Mouse (Mus musculus) hindbrain, embryonic 15.5 days (tissue): ENCODE results near the gene Gm5148. TPM values are rescaled to one million over a fixed set of nuclear protein-coding genes. Genes with fewer than 3 reads are reported as not detected.
A peak's percentile ranks its signal among the peaks of the same experiment; 100 is the strongest.

Experiments used
- ATAC-seq: fragments of 200-750 bp; cut with Nextera tagmentation; 2 replicates; pipeline ENCODE4 v1.8.0; 2017; ENCODE audit warnings: low read depth, moderate number of reproducible peaks, moderate TSS enrichment; ENCODE audit not compliant: low FRiP score
- H3K27ac ChIP-seq: fragments of 300-500 bp; sonication (generic); replicated peaks from 2 replicates; pipeline ENCODE4 v1.5.1; 2015; ENCODE audit warnings: mild to moderate bottlenecking, inconsistent platforms
- H3K27me3 ChIP-seq: fragments of 300-500 bp; sonication (generic); 2 replicates; pipeline ENCODE4 v1.6.1; 2015; ENCODE audit warnings: control low read depth, inconsistent platforms
- H3K36me3 ChIP-seq: fragments of 300-500 bp; sonication (generic); 2 replicates; pipeline ENCODE4 v1.6.1; 2015; ENCODE audit warnings: control low read depth, inconsistent platforms
- H3K4me1 ChIP-seq: fragments of 300-500 bp; sonication (generic); replicated peaks from 2 replicates; pipeline ENCODE4 v1.6.1; 2015; ENCODE audit warnings: control low read depth, inconsistent platforms
- H3K4me2 ChIP-seq: fragments of 300-500 bp; sonication (generic); 2 replicates; pipeline ENCODE4 v1.6.1; 2015; ENCODE audit warnings: moderate library complexity, mild to moderate bottlenecking, inconsistent platforms
- H3K4me3 ChIP-seq: fragments of 300-500 bp; sonication (generic); 2 replicates; pipeline ENCODE4 v1.5.1; 2015; ENCODE audit warnings: mild to moderate bottlenecking, inconsistent platforms
- H3K9ac ChIP-seq: fragments of 300-500 bp; sonication (generic); 2 replicates; pipeline ENCODE4 v1.6.1; 2015; ENCODE audit warnings: inconsistent platforms
- H3K9me3 ChIP-seq: fragments of 300-500 bp; sonication (generic); 2 replicates; pipeline ENCODE4 v1.6.1; 2016; ENCODE audit warnings: control low read depth, inconsistent platforms
- WGBS: fragments of 180-500 bp; shearing (Covaris S2); methylation state at CpG from one replicate; pipeline ENCODE4 v1.1.7; 2015; 5-methylcytosine and 5-hydroxymethylcytosine counted together
- polyA plus RNA-seq: library from polyadenylated mRNA; unstranded; fragments of >200 nt; fragmentation: Nextera tagmentation; extraction: Ambion mirVana; gene quantifications from 2 replicates; pipeline ENCODE4 v1.2.1, GENCODE M21; 2015

The Gm5148 gene
- polyA plus RNA-seq, result 12.2 and 13.4 TPM in 2 replicates

DNA sequence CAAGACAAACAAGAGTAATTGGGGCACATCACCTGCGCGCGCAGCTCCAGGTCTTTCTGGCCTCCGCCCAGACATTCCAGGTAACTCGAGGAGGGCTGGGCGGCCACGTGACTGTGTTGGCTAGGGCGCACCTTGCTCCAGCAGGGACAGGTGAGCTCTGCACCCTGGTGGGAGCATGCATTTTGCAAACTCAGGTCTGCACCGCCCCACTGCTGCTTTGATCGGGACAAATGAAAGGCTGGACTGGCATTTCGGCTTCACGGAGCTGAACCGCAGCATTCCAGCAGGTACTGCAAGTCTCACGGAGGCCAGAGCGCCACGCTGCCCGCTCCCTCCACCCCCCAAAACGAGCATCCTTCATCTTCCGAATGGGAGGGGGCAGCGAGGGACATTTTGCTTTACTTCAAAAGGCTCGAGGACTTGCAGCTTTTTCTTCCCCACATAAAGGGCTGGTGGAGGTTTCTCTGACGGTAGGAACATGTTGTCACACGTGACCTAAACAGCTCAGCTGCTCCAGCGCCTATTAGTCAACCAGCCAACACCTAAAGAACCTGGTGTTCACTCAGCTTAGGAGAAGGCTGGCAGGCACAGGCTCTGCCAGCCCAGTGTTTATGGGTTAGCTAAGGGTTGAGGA is at the start of gene Gm5148:
TSS of gene Gm5148 (minus strand) at position 320 of the 634 bp plus-strand sequence.
- H3K4me2 ChIP-seq, result peak within 1 kb of the TSS; percentile 75
- H3K9ac ChIP-seq, result peak within 1 kb of the TSS; percentile 48
- no peaks in the 10 kb centered on the region for H3K36me3 ChIP-seq
- no peaks in the 10 kb centered on the region for H3K27me3 ChIP-seq
- peak; percentile 84 for ATAC-seq
- H3K27ac ChIP-seq, result peak within 1 kb of the TSS; percentile 72
- 2% methylated on average over 24 of the region's 24 CpGs for WGBS
- H3K9me3 ChIP-seq, result no peaks in the 10 kb centered on the region
- peak within 1 kb of the TSS; percentile 48 for H3K4me3 ChIP-seq
- peaks cover 32% of the 10 kb centered on the region for H3K4me1 ChIP-seq

DNA sequence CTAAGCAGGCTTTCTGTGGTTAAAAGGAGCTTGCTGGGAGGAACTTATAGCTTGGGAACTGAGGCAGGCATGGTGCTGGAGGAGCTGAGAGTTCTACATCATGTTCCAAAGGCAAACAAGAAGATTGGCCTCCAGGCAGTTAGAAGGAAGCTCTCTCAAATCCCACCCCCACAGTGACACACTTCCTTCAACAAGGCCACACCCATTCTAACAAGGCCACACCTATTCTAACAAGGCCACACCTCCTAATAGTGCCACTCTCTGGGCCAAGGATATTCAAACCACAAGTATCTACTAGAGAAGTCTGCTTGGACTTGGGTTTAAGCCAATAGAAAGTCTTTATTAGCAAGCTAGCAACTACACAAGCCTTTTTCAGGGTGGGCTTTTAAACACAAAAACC is 46.7 kb upstream of the Gm5148 start:
- Histone ChIP-seq H3K4me2 (no peak overlapping the region), H3K9ac (no peak overlapping the region), H3K4me1 (peaks cover 33% of the 10 kb centered on the region), H3K4me3 (no peak overlapping the region), H3K9me3 (no peaks in the 10 kb centered on the region), H3K36me3 (no peaks in the 10 kb centered on the region), H3K27me3 (no peaks in the 10 kb centered on the region), H3K27ac (no peak overlapping the region)
- no peak for ATAC-seq

DNA sequence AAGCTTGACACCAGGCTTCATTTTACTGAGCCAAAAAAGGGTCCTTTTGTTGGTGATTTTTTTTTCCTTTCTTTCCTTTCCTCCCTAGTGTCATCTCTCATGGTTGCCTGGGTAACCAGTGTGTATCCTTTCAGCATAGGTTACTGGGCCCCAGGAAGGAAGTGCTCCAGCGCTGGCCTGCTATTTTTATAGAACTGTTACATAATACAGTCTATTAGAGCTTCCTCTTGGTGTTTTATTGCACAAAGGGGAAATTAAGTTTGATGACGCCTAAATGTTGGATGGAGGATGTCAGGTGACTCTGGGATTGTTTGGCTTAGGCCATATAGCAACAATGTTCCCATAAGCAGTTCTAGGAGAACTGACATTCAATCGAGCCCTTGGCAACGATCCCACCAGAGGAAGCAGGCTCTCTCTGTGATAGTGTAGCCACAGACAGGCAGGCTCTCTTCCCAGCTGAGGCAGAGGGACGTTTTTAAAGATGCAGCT is 45.0 kb upstream of the Gm5148 start:
- Histone ChIP-seq H3K27me3 (no peaks in the 10 kb centered on the region), H3K4me2 (peak overlapping the region; percentile 35), H3K27ac (peak overlapping the region; percentile 79), H3K36me3 (no peaks in the 10 kb centered on the region), H3K4me1 (peaks cover 33% of the 10 kb centered on the region), H3K4me3 (no peak overlapping the region), H3K9ac (peak overlapping the region; percentile 6; the same call in 1 of the 2 replicates), H3K9me3 (no peaks in the 10 kb centered on the region)
- WGBS, result 5% methylated on average over 5 of the region's 5 CpGs
- ATAC-seq, result peak; percentile 90

DNA sequence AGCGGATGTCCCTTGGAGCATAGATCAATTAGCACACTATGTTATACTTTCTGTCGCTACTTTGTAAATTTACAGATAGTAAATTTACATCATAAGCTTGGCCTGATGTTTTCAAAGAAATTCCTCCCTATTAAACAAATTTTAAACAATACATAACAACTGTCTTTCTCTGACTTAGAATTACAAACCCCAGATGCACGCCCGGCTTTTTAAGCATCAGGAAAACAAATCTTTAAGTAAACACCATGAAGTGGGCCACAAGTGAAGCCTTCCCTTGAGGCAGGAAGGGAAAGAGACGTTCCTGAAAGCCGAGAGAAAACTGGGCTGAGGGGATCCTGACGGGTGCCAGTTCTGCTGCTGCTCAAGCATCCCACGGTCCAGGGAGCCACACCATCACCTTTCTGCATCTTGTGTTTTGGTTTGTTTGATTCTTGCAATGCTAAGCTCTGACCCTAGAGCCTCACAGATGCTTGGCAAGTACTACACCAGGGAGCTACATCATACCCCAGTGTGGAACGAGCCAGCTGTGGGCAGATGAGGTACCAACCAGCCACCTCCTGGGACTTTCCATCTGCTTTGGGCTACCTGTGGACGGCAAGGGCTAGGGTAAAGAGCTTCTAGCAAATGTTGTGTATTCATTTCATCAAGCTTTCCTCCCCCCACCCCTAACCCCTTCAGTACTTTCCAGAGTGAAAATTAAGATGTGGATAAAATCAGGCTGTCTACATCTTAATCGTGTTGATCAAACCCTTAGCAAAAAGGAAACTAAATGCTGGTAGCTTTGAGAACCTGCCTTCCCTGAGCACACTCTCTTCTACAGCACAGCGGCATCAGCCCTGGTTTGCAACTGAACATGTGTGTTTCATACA is 43.1 kb upstream of the Gm5148 start:
- Histone ChIP-seq H3K36me3 (no peaks in the 10 kb centered on the region), H3K27ac (peak overlapping the region; percentile 17; the same call in 1 of the 2 replicates), H3K9ac (no peak overlapping the region), H3K4me2 (no peak overlapping the region), H3K4me3 (no peak overlapping the region), H3K9me3 (no peaks in the 10 kb centered on the region), H3K27me3 (no peaks in the 10 kb centered on the region), H3K4me1 (peaks cover 33% of the 10 kb centered on the region)
- 69% methylated on average over 12 of the region's 12 CpGs for WGBS
- ATAC-seq, result no peak

DNA sequence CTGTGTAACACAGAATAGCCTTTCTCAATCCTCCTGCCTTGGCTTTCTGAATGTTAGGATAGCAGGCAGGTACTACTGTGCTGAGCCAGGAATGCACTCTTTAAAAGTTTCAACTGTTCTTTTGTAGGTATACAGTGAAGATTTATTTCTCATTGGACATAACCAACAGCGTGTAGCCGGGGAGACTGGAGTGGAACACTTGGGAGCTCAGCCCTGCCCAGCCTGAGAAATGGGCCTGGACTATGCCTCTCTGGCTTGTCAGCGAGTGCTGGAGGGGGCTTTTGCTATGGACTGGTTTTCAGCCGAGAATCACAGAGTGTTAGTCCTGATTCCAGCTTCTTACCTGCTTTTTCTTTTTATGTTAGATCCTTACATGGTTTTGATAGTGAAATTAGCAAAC is 42.3 kb upstream of the Gm5148 start:
- H3K27me3 ChIP-seq, result no peaks in the 10 kb centered on the region
- H3K4me3 ChIP-seq, result no peak overlapping the region
- peaks cover 33% of the 10 kb centered on the region for H3K4me1 ChIP-seq
- ATAC-seq, result no peak
- no peak overlapping the region for H3K9ac ChIP-seq
- H3K36me3 ChIP-seq, result no peaks in the 10 kb centered on the region
- H3K4me2 ChIP-seq, result no peak overlapping the region
- 60% methylated on average over 4 of the region's 4 CpGs for WGBS
- no peaks in the 10 kb centered on the region for H3K9me3 ChIP-seq
- H3K27ac ChIP-seq, result no peak overlapping the region

- no peak for ATAC-seq
- Histone ChIP-seq H3K27ac (no peak overlapping the region), H3K9me3 (no peaks in the 10 kb centered on the region), H3K4me1 (peaks cover 33% of the 10 kb centered on the region), H3K27me3 (no peaks in the 10 kb centered on the region), H3K4me2 (no peak overlapping the region), H3K4me3 (no peak overlapping the region), H3K9ac (no peak overlapping the region), H3K36me3 (no peaks in the 10 kb centered on the region)
- 87% methylated on average over 5 of the region's 5 CpGs for WGBS
Measured at GRCm38 (mm10) chr3:37765971-37766370, 41.7 kb upstream of the Gm5148 start.

- no peak for ATAC-seq
- Histone ChIP-seq H3K9me3 (no peaks in the 10 kb centered on the region), H3K9ac (no peak overlapping the region), H3K27ac (no peak overlapping the region), H3K4me1 (peaks cover 31% of the 10 kb centered on the region), H3K27me3 (no peaks in the 10 kb centered on the region), H3K4me2 (no peak overlapping the region), H3K4me3 (no peak overlapping the region), H3K36me3 (no peaks in the 10 kb centered on the region)
- 89% methylated on average over 3 of the region's 3 CpGs for WGBS
Measured at GRCm38 (mm10) chr3:37765275-37765674, 41.0 kb upstream of the Gm5148 start.

GRCm38 (mm10) chr3:37762303-37762702 is 38.0 kb upstream of the Gm5148 start:
- no peak for ATAC-seq
- H3K36me3 ChIP-seq, result no peaks in the 10 kb centered on the region
- H3K4me3 ChIP-seq, result no peak overlapping the region
- no peak overlapping the region for H3K27ac ChIP-seq
- no peak overlapping the region for H3K4me2 ChIP-seq
- 81% methylated on average over 3 of the region's 3 CpGs for WGBS
- peaks cover 15% of the 10 kb centered on the region for H3K4me1 ChIP-seq
- H3K27me3 ChIP-seq, result no peaks in the 10 kb centered on the region
- no peaks in the 10 kb centered on the region for H3K9me3 ChIP-seq
- no peak overlapping the region for H3K9ac ChIP-seq

- Histone ChIP-seq H3K27ac (no peak overlapping the region), H3K4me2 (no peak overlapping the region), H3K9me3 (no peaks in the 10 kb centered on the region), H3K4me1 (peaks cover 12% of the 10 kb centered on the region), H3K9ac (no peak overlapping the region), H3K27me3 (no peaks in the 10 kb centered on the region), H3K4me3 (no peak overlapping the region), H3K36me3 (no peaks in the 10 kb centered on the region)
- whole genome bisulfite sequencing, result 66% methylated on average over 5 of the region's 5 CpGs
- ATAC-seq, result no peak
Measured at GRCm38 (mm10) chr3:37761741-37762140, 37.5 kb upstream of the Gm5148 start.

- no peaks in the 10 kb centered on the region for H3K9me3 ChIP-seq
- no peak overlapping the region for H3K9ac ChIP-seq
- H3K4me3 ChIP-seq, result no peak overlapping the region
- no peaks in the 10 kb centered on the region for H3K36me3 ChIP-seq
- H3K27ac ChIP-seq, result no peak overlapping the region
- ATAC-seq, result no peak
- peaks cover 12% of the 10 kb centered on the region for H3K4me1 ChIP-seq
- no peak overlapping the region for H3K4me2 ChIP-seq
- WGBS, result 86% methylated on average over 6 of the region's 6 CpGs
- H3K27me3 ChIP-seq, result no peaks in the 10 kb centered on the region
Measured at GRCm38 (mm10) chr3:37760866-37761265, 36.6 kb upstream of the Gm5148 start.

DNA sequence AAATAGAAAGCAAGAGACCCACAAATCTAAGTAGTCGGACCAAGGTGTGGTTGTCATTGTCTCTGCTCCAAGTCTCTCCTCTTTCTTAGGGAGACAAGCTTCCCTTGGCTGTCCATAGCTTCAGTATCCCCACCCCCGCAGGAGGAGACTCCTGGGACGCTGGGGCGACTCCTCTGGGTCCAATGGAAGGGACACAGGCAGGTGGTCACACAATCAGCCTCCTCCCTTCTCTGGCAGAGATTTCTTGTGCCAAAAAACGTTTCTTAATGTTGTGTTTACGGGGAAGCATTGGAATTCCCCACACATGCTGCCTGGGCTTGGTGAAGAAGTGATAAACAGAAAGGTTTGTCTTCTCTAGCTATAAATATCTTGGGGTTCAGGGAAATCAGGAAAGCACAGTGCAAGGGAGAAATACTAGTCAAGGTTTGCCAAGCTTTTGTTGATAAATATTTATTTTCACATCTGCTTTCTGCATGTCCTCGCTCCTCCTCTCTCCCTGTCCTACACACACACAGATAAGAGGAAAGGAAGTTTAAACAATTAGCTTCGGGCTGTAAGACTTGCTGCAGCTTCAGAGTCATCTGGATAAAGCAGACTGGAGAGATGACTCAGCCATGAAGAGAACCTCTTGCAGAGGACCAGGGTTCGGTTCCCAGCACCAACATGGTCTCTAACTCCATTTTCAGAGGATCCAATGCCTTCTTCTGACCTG is 34.5 kb upstream of the Gm5148 start:
- Histone ChIP-seq H3K36me3 (no peaks in the 10 kb centered on the region), H3K4me3 (no peak overlapping the region), H3K9me3 (no peaks in the 10 kb centered on the region), H3K27me3 (no peaks in the 10 kb centered on the region), H3K4me1 (peaks cover 12% of the 10 kb centered on the region), H3K4me2 (peak overlapping the region; percentile 49), H3K9ac (no peak overlapping the region), H3K27ac (peak overlapping the region; percentile 66)
- 43% methylated on average over 9 of the region's 9 CpGs for WGBS
- ATAC-seq, result no peak; the same call in 1 of the 2 replicates

DNA sequence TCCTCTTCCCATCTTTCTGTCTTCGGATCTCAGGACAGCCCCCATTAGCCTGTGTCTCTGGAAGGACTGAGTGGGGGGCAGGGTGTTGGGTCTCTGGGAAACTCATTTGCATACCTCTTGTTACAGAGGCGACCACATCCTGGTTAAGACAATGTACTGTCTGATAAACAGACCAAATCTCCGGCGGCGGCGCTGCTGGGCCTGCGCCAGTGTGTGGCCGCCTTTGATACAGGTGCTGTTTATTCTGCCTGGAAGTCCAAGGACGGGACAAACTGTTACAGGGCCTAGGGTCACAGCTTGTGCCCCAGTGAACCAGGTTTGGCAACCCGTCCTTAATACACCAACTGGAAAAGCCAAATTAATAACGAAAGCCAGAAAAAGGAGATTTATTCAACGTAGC is 33.8 kb upstream of the Gm5148 start:
- Histone ChIP-seq H3K9me3 (no peaks in the 10 kb centered on the region), H3K27ac (peak overlapping the region; percentile 66), H3K4me3 (0 out of 2 replicates have a peak overlapping the region, but pooled peaks have one; percentile 15), H3K36me3 (no peaks in the 10 kb centered on the region), H3K4me1 (peaks cover 12% of the 10 kb centered on the region), H3K4me2 (peak overlapping the region; percentile 49), H3K27me3 (no peaks in the 10 kb centered on the region), H3K9ac (peak overlapping the region; percentile 20; the same call in 1 of the 2 replicates)
- ATAC-seq, result peak; percentile 89
- WGBS, result 3% methylated on average over 12 of the region's 12 CpGs
